Mouse (Mus musculus) NIH3T3 (cell line): ENCODE results near the gene Gm20809.
"Not testable (repeated sequence)": the region's sequence is repeated elsewhere in the genome, so short reads cannot be mapped to it uniquely, and the experiment has no call there.

ENCODE experiments used
- DNase-seq: peaks from one replicate; pipeline ENCODE4 v3.0.0-alpha.2; 2012; ENCODE audit warnings: low read depth

Gene Gm20809

GRCm38 (mm10) chrY:24454757-24455156, at the start of gene Gm20809:
Gene Gm20809, plus strand, starts transcription at chrY:24455057.
- not testable (repeated sequence) for DNase-seq
